Comparison of ENCODE assay signal across 24 mouse cellular contexts in genomic region chr17:69973081-69973480, GRCm38 (mm10). TPM values are rescaled to one million over a fixed set of nuclear protein-coding genes. Genes with fewer than 3 reads are reported as not detected.
DNase-seq lines count a peak whose midpoint lies in the region; ATAC-seq and TF ChIP-seq lines count a peak whose summit lies in the region.
"Had no signal": no experiment of that assay in that cellular context is flagged by ENCODE, and none has a peak within 500 bp of the region (broad histone marks: within the 10 kb centered on the region; RNA-seq: fewer than 3 reads in every experiment).

No protein-coding gene starts in this region.

- H3K9ac ChIP-seq in kidney, postnatal 0 days (ENCODE audit: low read depth, low read length): no peak overlapping the region
- no peak overlapping the region for H3K9ac ChIP-seq in kidney, embryonic 15.5 days
- H3K9ac ChIP-seq: embryonic facial prominence, embryonic 15.5 days; hindbrain, embryonic 12.5 days had no signal

- H3K4me3 ChIP-seq in kidney, postnatal 0 days (replicated peaks; ENCODE audit: low read depth, low read length): no peak overlapping the region
- H3K4me3 ChIP-seq in kidney, embryonic 15.5 days (replicated peaks): no peak overlapping the region
- H3K4me3 ChIP-seq in olfactory bulb, adult 2 months (ENCODE audit: insufficient read depth, low read depth, low read length): peak overlapping the region; percentile 7; the same call in 1 of the 2 replicates
- H3K4me3 ChIP-seq: embryonic facial prominence, embryonic 15.5 days; erythroblast, embryonic 14.5 days; forebrain, embryonic 10.5 days; gastrocnemius, adult 2 months; heart, embryonic 10.5 days; hindbrain, embryonic 12.5 days had no signal

- no peaks in the 10 kb centered on the region for H3K9me3 ChIP-seq in kidney, postnatal 0 days (replicated peaks; ENCODE audit: low read length)
- no peaks in the 10 kb centered on the region for H3K9me3 ChIP-seq in kidney, embryonic 15.5 days (replicated peaks)
- H3K9me3 ChIP-seq: embryonic facial prominence, embryonic 15.5 days; forebrain, embryonic 10.5 days; heart, embryonic 10.5 days; hindbrain, embryonic 12.5 days had no signal

- no peak for TF ChIP-seq POLR2A in olfactory bulb, adult 2 months (IDR thresholded peaks at IDR 0.05; ENCODE audit: insufficient read depth, low read depth, low read length)

- H3K4me2 ChIP-seq in kidney, postnatal 0 days (ENCODE audit: low read length): no peak overlapping the region
- no peak overlapping the region for H3K4me2 ChIP-seq in kidney, embryonic 15.5 days
- H3K4me2 ChIP-seq: embryonic facial prominence, embryonic 15.5 days; hindbrain, embryonic 12.5 days had no signal

- peak; percentile 17 for DNase-seq in kidney, postnatal 0 days (ENCODE audit: low spot score)
- peak; percentile 57 for DNase-seq in ovary, adult 18-20 months (ENCODE audit: low spot score)
- no peak for DNase-seq in ovary, postnatal 14 days (ENCODE audit: low spot score)
- peak; percentile 68 for DNase-seq in adrenal gland, postnatal 10 days
- DNase-seq in left cerebral cortex, adult 18-20 months (ENCODE audit: low spot score in 2 of 2): no peak
- DNase-seq: cerebellum, adult 2 months; cerebellum, postnatal 10 days; embryo, embryonic 11 days; gastrocnemius, adult 2 months; gastrocnemius, postnatal 36 days; heart, adult 18-20 months; heart, postnatal 10 days; heart, postnatal 4 days had no signal

- H3K27me3 ChIP-seq in kidney, postnatal 0 days (ENCODE audit: insufficient read depth, low read length): peaks cover 16% of the 10 kb centered on the region
- H3K27me3 ChIP-seq in kidney, embryonic 15.5 days: peaks cover 37% of the 10 kb centered on the region

- no peak for ATAC-seq in kidney, postnatal 0 days (replicated peaks; ENCODE audit: low FRiP score, low read depth)
- ATAC-seq in kidney, embryonic 15.5 days (replicated peaks; ENCODE audit: low FRiP score): no peak
- no peak for ATAC-seq in granulocyte monocyte progenitor cell, adult 5-6 weeks (replicated peaks; ENCODE audit: poor library complexity, severe bottlenecking)
- ATAC-seq: forebrain, embryonic 14.5 days; hindbrain, postnatal 0 days had no signal

- H3K27ac ChIP-seq in kidney, postnatal 0 days: no peak overlapping the region
- no peak overlapping the region for H3K27ac ChIP-seq in kidney, embryonic 15.5 days
- H3K27ac ChIP-seq in olfactory bulb, adult 2 months (ENCODE audit: insufficient read depth, low read depth, low read length): peak overlapping the region; percentile 52; the same call in 1 of the 2 replicates
- H3K27ac ChIP-seq: embryonic facial prominence, embryonic 15.5 days; forebrain, embryonic 10.5 days; gastrocnemius, adult 2 months; heart, embryonic 10.5 days; hindbrain, embryonic 12.5 days; hindbrain, postnatal 0 days had no signal

- H3K4me1 ChIP-seq in kidney, postnatal 0 days (replicated peaks; ENCODE audit: insufficient read depth, low read length): 0 out of 2 replicates have a peak, but pooled peaks cover 7% of the 10 kb centered on the region
- H3K4me1 ChIP-seq in kidney, embryonic 15.5 days: peaks cover 17% of the 10 kb centered on the region; the same call in 1 of the 2 replicates
- H3K4me1 ChIP-seq in olfactory bulb, adult 2 months (ENCODE audit: control insufficient read depth, insufficient read depth, low read length): peaks cover 8% of the 10 kb centered on the region; the same call in 1 of the 2 replicates

- H3K36me3 ChIP-seq in kidney, postnatal 0 days (ENCODE audit: insufficient read depth, low read length): no peaks in the 10 kb centered on the region
- no peaks in the 10 kb centered on the region for H3K36me3 ChIP-seq in kidney, embryonic 15.5 days
- H3K36me3 ChIP-seq: embryonic facial prominence, embryonic 15.5 days; forebrain, embryonic 10.5 days; heart, embryonic 10.5 days; hindbrain, embryonic 12.5 days had no signal

- no peak for TF ChIP-seq CTCF in kidney, postnatal 0 days (IDR thresholded peaks at IDR 0.05; ENCODE audit: low read depth)
- no peak for TF ChIP-seq CTCF in olfactory bulb, adult 2 months (IDR thresholded peaks at IDR 0.05; ENCODE audit: insufficient read depth, low read depth, low read length)

- 45% methylated on average over 3 of the region's 3 CpGs for WGBS in kidney, postnatal 0 days
- 36% methylated on average over 3 of the region's 3 CpGs for WGBS in kidney, embryonic 15.5 days
- 52% methylated on average over 3 of the region's 3 CpGs for WGBS in olfactory bulb, adult 2 months

RNA-seq across cellular contexts. Expression of gene Dlgap1, which starts 4.2 kb away (rescaled TPM):
- 3.6 and 4.1 TPM in 2 replicates for polyA plus RNA-seq in kidney, postnatal 0 days (2015; fragmentation: Nextera tagmentation; extraction: Ambion mirVana)
- polyA plus RNA-seq in kidney, embryonic 15.5 days (2015; fragmentation: Nextera tagmentation; extraction: Ambion mirVana): 3.6 and 4.1 TPM in 2 replicates
- 10 to 100 TPM; 14.3 to 21.0 TPM for total RNA-seq in adrenal gland, postnatal 10 days (2021)
- polyA plus RNA-seq in olfactory bulb, adult 2 months (2012; ENCODE audit: insufficient read depth, insufficient read length, low replicate concordance, missing spikeins): 117 and 381 TPM in 2 replicates
- 100 to 1,000 TPM; 457 to 464 TPM for total RNA-seq in left cerebral cortex, adult 18-20 months (2021)
- total RNA-seq in granulocyte monocyte progenitor cell, adult 5-6 weeks (2014; fragmentation: Nextera tagmentation): not detected in 2 replicates
- total RNA-seq in granulocyte monocyte progenitor cell, adult 5-6 weeks (2017): not detected in 2 replicates
- total RNA-seq: MEL had no signal
- polyA plus RNA-seq: erythroblast, embryonic 14.5 days had no signal

Comparison
In these comparisons a context has a peak if more than half of its experiments do, and no peak if none do; other contexts are left out.
1. DNase-seq: peak in kidney, postnatal 0 days (single experiment), ovary, adult 18-20 months (single experiment) and adrenal gland, postnatal 10 days (single experiment); none in ovary, postnatal 14 days (single experiment) and left cerebral cortex, adult 18-20 months (0 of 2).
2. RNA of gene Dlgap1, which starts 4.2 kb away (total RNA-seq): 457 to 464 TPM in left cerebral cortex, adult 18-20 months; 14.3 to 21.0 TPM in adrenal gland, postnatal 10 days and not detected in granulocyte monocyte progenitor cell, adult 5-6 weeks; every median in the first group is over 10 times any median in the second.